Mouse (Mus musculus): ENCODE data around the gene Camk1g.

Camk1g gene

GRCm38 (mm10) chr1:193332018-193332417, 38.1 kb downstream of the Camk1g start:
- no peaks in the 10 kb centered on the region for H3K36me3 ChIP-seq (ENCODE audit: control insufficient read depth, insufficient read depth, low read length, poor library complexity, severe bottlenecking)
- DNase-seq (ENCODE audit: low read depth, low spot score) = no peak

GRCm38 (mm10) chr1:193330626-193331025, 39.5 kb downstream of the Camk1g start:
- DNase-seq (ENCODE audit: low read depth, low spot score) = no peak
- Histone ChIP-seq H3K27me3 (ENCODE audit: control insufficient read depth, insufficient read depth, low read length, poor library complexity, severe bottlenecking) (no peaks in the 10 kb centered on the region), H3K36me3 (ENCODE audit: control insufficient read depth, insufficient read depth, low read length, poor library complexity, severe bottlenecking) (no peaks in the 10 kb centered on the region)

More at GRCm38 (mm10) chr1:193332018-193332417, 38.1 kb downstream of the Camk1g start:
- H3K27me3 ChIP-seq (ENCODE audit: control insufficient read depth, insufficient read depth, low read length, poor library complexity, severe bottlenecking) = no peaks in the 10 kb centered on the region

- DNase-seq (ENCODE audit: low read depth, low spot score) = peak; percentile 70
- H3K27me3 ChIP-seq (ENCODE audit: control insufficient read depth, insufficient read depth, low read length, poor library complexity, severe bottlenecking) = no peaks in the 10 kb centered on the region
- no peaks in the 10 kb centered on the region for H3K36me3 ChIP-seq (ENCODE audit: control insufficient read depth, insufficient read depth, low read length, poor library complexity, severe bottlenecking)
Observed at GRCm38 (mm10) chr1:193330172-193330571, 39.9 kb downstream of the Camk1g start.

GRCm38 (mm10) chr1:193329557-193329956, 40.5 kb downstream of the Camk1g start:
- H3K27me3 ChIP-seq (ENCODE audit: control insufficient read depth, insufficient read depth, low read length, poor library complexity, severe bottlenecking) = no peaks in the 10 kb centered on the region
- H3K36me3 ChIP-seq (ENCODE audit: control insufficient read depth, insufficient read depth, low read length, poor library complexity, severe bottlenecking) = no peaks in the 10 kb centered on the region
- DNase-seq (ENCODE audit: low read depth, low spot score) = no peak

GRCm38 (mm10) chr1:193327686-193328085, 42.4 kb downstream of the Camk1g start:
- DNase-seq (ENCODE audit: low read depth, low spot score) = no peak
- no peaks in the 10 kb centered on the region for H3K36me3 ChIP-seq (ENCODE audit: control insufficient read depth, insufficient read depth, low read length, poor library complexity, severe bottlenecking)
- no peaks in the 10 kb centered on the region for H3K27me3 ChIP-seq (ENCODE audit: control insufficient read depth, insufficient read depth, low read length, poor library complexity, severe bottlenecking)

GRCm38 (mm10) chr1:193327216-193327615, 42.9 kb downstream of the Camk1g start:
- no peak for DNase-seq (ENCODE audit: low read depth, low spot score)
- no peaks in the 10 kb centered on the region for H3K27me3 ChIP-seq (ENCODE audit: control insufficient read depth, insufficient read depth, low read length, poor library complexity, severe bottlenecking)
- no peaks in the 10 kb centered on the region for H3K36me3 ChIP-seq (ENCODE audit: control insufficient read depth, insufficient read depth, low read length, poor library complexity, severe bottlenecking)

- Histone ChIP-seq H3K27me3 (ENCODE audit: control insufficient read depth, insufficient read depth, low read length, poor library complexity, severe bottlenecking) (no peaks in the 10 kb centered on the region), H3K36me3 (ENCODE audit: control insufficient read depth, insufficient read depth, low read length, poor library complexity, severe bottlenecking) (no peaks in the 10 kb centered on the region)
- DNase-seq (ENCODE audit: low read depth, low spot score) = no peak
Observed at GRCm38 (mm10) chr1:193326456-193327145, 43.5 kb downstream of the Camk1g start.

GRCm38 (mm10) chr1:193325891-193326290, 44.2 kb downstream of the Camk1g start:
- Histone ChIP-seq H3K36me3 (ENCODE audit: control insufficient read depth, insufficient read depth, low read length, poor library complexity, severe bottlenecking) (no peaks in the 10 kb centered on the region), H3K27me3 (ENCODE audit: control insufficient read depth, insufficient read depth, low read length, poor library complexity, severe bottlenecking) (no peaks in the 10 kb centered on the region)
- DNase-seq (ENCODE audit: low read depth, low spot score) = no peak

- peak; percentile 62 for DNase-seq (ENCODE audit: low read depth, low spot score)
- no peaks in the 10 kb centered on the region for H3K36me3 ChIP-seq (ENCODE audit: control insufficient read depth, insufficient read depth, low read length, poor library complexity, severe bottlenecking)
- H3K27me3 ChIP-seq (ENCODE audit: control insufficient read depth, insufficient read depth, low read length, poor library complexity, severe bottlenecking) = no peaks in the 10 kb centered on the region
Observed at GRCm38 (mm10) chr1:193324224-193324623, 45.9 kb downstream of the Camk1g start.

GRCm38 (mm10) chr1:193323686-193324085, 46.4 kb downstream of the Camk1g start:
- no peaks in the 10 kb centered on the region for H3K27me3 ChIP-seq (ENCODE audit: control insufficient read depth, insufficient read depth, low read length, poor library complexity, severe bottlenecking)
- DNase-seq (ENCODE audit: low read depth, low spot score) = no peak
- H3K36me3 ChIP-seq (ENCODE audit: control insufficient read depth, insufficient read depth, low read length, poor library complexity, severe bottlenecking) = no peaks in the 10 kb centered on the region

GRCm38 (mm10) chr1:193320398-193320797, 49.7 kb downstream of the Camk1g start:
- H3K36me3 ChIP-seq (ENCODE audit: control insufficient read depth, insufficient read depth, low read length, poor library complexity, severe bottlenecking) = no peaks in the 10 kb centered on the region
- DNase-seq (ENCODE audit: low read depth, low spot score) = no peak
- no peaks in the 10 kb centered on the region for H3K27me3 ChIP-seq (ENCODE audit: control insufficient read depth, insufficient read depth, low read length, poor library complexity, severe bottlenecking)

- DNase-seq (ENCODE audit: low read depth, low spot score) = no peak
- H3K27me3 ChIP-seq (ENCODE audit: control insufficient read depth, insufficient read depth, low read length, poor library complexity, severe bottlenecking) = no peaks in the 10 kb centered on the region
- no peaks in the 10 kb centered on the region for H3K36me3 ChIP-seq (ENCODE audit: control insufficient read depth, insufficient read depth, low read length, poor library complexity, severe bottlenecking)
Observed at GRCm38 (mm10) chr1:193319721-193320120, 50.4 kb downstream of the Camk1g start.

- no peak for DNase-seq (ENCODE audit: low read depth, low spot score)
- Histone ChIP-seq H3K36me3 (ENCODE audit: control insufficient read depth, insufficient read depth, low read length, poor library complexity, severe bottlenecking) (no peaks in the 10 kb centered on the region), H3K27me3 (ENCODE audit: control insufficient read depth, insufficient read depth, low read length, poor library complexity, severe bottlenecking) (no peaks in the 10 kb centered on the region)
Observed at GRCm38 (mm10) chr1:193317159-193317559, 52.9 kb downstream of the Camk1g start.

- no peak for DNase-seq (ENCODE audit: low read depth, low spot score)
- Histone ChIP-seq H3K27me3 (ENCODE audit: control insufficient read depth, insufficient read depth, low read length, poor library complexity, severe bottlenecking) (no peaks in the 10 kb centered on the region), H3K36me3 (ENCODE audit: control insufficient read depth, insufficient read depth, low read length, poor library complexity, severe bottlenecking) (no peaks in the 10 kb centered on the region)
Observed at GRCm38 (mm10) chr1:193316358-193316750, 53.7 kb downstream of the Camk1g start.

GRCm38 (mm10) chr1:193315705-193316357, 54.3 kb downstream of the Camk1g start:
- H3K36me3 ChIP-seq (ENCODE audit: control insufficient read depth, insufficient read depth, low read length, poor library complexity, severe bottlenecking) = no peaks in the 10 kb centered on the region
- no peaks in the 10 kb centered on the region for H3K27me3 ChIP-seq (ENCODE audit: control insufficient read depth, insufficient read depth, low read length, poor library complexity, severe bottlenecking)
- no peak for DNase-seq (ENCODE audit: low read depth, low spot score)

Data from splenic B cell, adult 2 months (primary cell).